Mouse (Mus musculus) C2C12 (cell line): ENCODE data around the gene Kat14.

ENCODE experiments used
- CEBPB ChIP-seq: IDR thresholded peaks from one replicate; pipeline ENCODE4 v1.6.1; 2011; ENCODE audit warnings: low read depth, mild to moderate bottlenecking, control low read depth, moderate library complexity
- CTCF ChIP-seq: IDR thresholded peaks from one replicate; pipeline ENCODE4 v1.5.1; 2011; ENCODE audit not compliant: control insufficient read depth, insufficient read depth, insufficient read length
- FOSL1 ChIP-seq: IDR thresholded peaks from one replicate; pipeline ENCODE4 v1.8.0; 2011; ENCODE audit warnings: mild to moderate bottlenecking, low read length; ENCODE audit not compliant: poor library complexity, insufficient read depth, severe bottlenecking
- MAX ChIP-seq: IDR thresholded peaks from one replicate; pipeline ENCODE4 v1.6.1; 2011; ENCODE audit warnings: mild to moderate bottlenecking, control low read depth
- MYOD1 ChIP-seq: IDR thresholded peaks from one replicate; pipeline ENCODE4 v1.6.1; 2011; ENCODE audit warnings: low read depth; ENCODE audit not compliant: control insufficient read depth, insufficient read length
- MYOG ChIP-seq: IDR thresholded peaks from one replicate; pipeline ENCODE4 v1.6.1; 2011; ENCODE audit not compliant: control insufficient read depth, insufficient read length; ENCODE audit errors: extremely low read depth
- USF1 ChIP-seq: IDR thresholded peaks from one replicate; pipeline ENCODE4 v1.6.1; 2011; ENCODE audit warnings: low read depth, mild to moderate bottlenecking, control low read depth, moderate library complexity

- TF ChIP-seq CTCF = no peak
- no peak for TF ChIP-seq MAX
- TF ChIP-seq CEBPB = no peak
- no peak for TF ChIP-seq MYOD1
- TF ChIP-seq MYOG = no peak
- no peak for TF ChIP-seq FOSL1
- no peak for TF ChIP-seq USF1
Measured at GRCm38 (mm10) chr2:144386296-144386695, 17.5 kb downstream of the Kat14 start.
